In genomic region chr13:59927379-59928111, GRCm38 (mm10) we compare ENCODE assay signal across 8 mouse cellular contexts.
DNase-seq lines count a peak whose midpoint lies in the region; ATAC-seq lines count a peak whose summit lies in the region.

No protein-coding gene starts in this region.

- ATAC-seq in megakaryocyte progenitor cell, adult 5-6 weeks (replicated peaks; ENCODE audit: poor library complexity): no peak

- peak; percentile 62 for DNase-seq in right cerebral cortex, postnatal 14 days
- no peak for DNase-seq in right cerebral cortex, adult 18-20 months
- DNase-seq in forelimb bud, embryonic 11.5 days (ENCODE audit: low read depth, low spot score): peak; percentile 63
- DNase-seq in kidney, postnatal 36 days: peak; percentile 58 to 84
- DNase-seq in skeletal muscle tissue, adult 2 months (ENCODE audit: low read depth, low spot score): peak; percentile 16
- no peak for DNase-seq in ovary, adult 18-20 months (ENCODE audit: low spot score)
- DNase-seq in spleen, postnatal 36 days (ENCODE audit: low spot score in 2 of 2): no peak

Comparison
In these comparisons a context has a peak if more than half of its experiments do, and no peak if none do; other contexts are left out.
1. DNase-seq: peak in right cerebral cortex, postnatal 14 days (single experiment), forelimb bud, embryonic 11.5 days (single experiment), kidney, postnatal 36 days (2 of 2) and skeletal muscle tissue, adult 2 months (single experiment); none in right cerebral cortex, adult 18-20 months (single experiment), ovary, adult 18-20 months (single experiment) and spleen, postnatal 36 days (0 of 2).